Comparison of ENCODE assay signal across 17 mouse cellular contexts in genomic region chr13:34629741-34630140, GRCm38 (mm10).
"Had no signal": no experiment of that assay in that cellular context is flagged by ENCODE, and none has a peak within 500 bp of the region (broad histone marks: within the 10 kb centered on the region; RNA-seq: fewer than 3 reads in every experiment).

No protein-coding gene starts in this region.

- H3K27ac ChIP-seq: neural tube, embryonic 12.5 days; neural tube, embryonic 13.5 days; neural tube, embryonic 15.5 days; stomach, embryonic 15.5 days; stomach, postnatal 0 days had no signal

- DNase-seq: retina, postnatal 1 day; right cerebral cortex, adult 18-20 months; right cerebral cortex, postnatal 14 days; right cerebral cortex, postnatal 25 days; right cerebral cortex, postnatal 4 days; spleen, adult 18-20 months; thymus, adult 18-20 months; thymus, adult 2 months; thymus, postnatal 14 days; thymus, postnatal 25 days; thymus, postnatal 36 days; thymus, postnatal 4 days had no signal

- H3K9ac ChIP-seq: neural tube, embryonic 12.5 days; neural tube, embryonic 13.5 days; neural tube, embryonic 15.5 days; stomach, embryonic 15.5 days had no signal

- H3K4me1 ChIP-seq: neural tube, embryonic 12.5 days; neural tube, embryonic 13.5 days; neural tube, embryonic 15.5 days; stomach, embryonic 15.5 days had no signal

- H3K4me3 ChIP-seq: neural tube, embryonic 12.5 days; neural tube, embryonic 13.5 days; neural tube, embryonic 15.5 days; stomach, embryonic 15.5 days had no signal

- H3K27me3 ChIP-seq: neural tube, embryonic 12.5 days; neural tube, embryonic 13.5 days; neural tube, embryonic 15.5 days; stomach, embryonic 15.5 days had no signal

- H3K9me3 ChIP-seq: neural tube, embryonic 12.5 days; neural tube, embryonic 13.5 days; neural tube, embryonic 15.5 days; stomach, embryonic 15.5 days had no signal

- H3K36me3 ChIP-seq: neural tube, embryonic 12.5 days; neural tube, embryonic 13.5 days; neural tube, embryonic 15.5 days; stomach, embryonic 15.5 days had no signal

- H3K4me2 ChIP-seq: neural tube, embryonic 12.5 days; neural tube, embryonic 13.5 days; neural tube, embryonic 15.5 days; stomach, embryonic 15.5 days had no signal
